Mouse (Mus musculus) spleen, adult 2 months (tissue): ENCODE measurements around the gene Tomm34.

Experiments
- CTCF ChIP-seq: fragments of 200-500 bp; IDR thresholded peaks from 2 replicates; pipeline ENCODE4 v1.5.1; 2011; ENCODE audit warnings: mild to moderate bottlenecking, inconsistent platforms; ENCODE audit not compliant: insufficient read depth, insufficient read length, insufficient replicate concordance; ENCODE audit errors: extremely low read depth
- POLR2A ChIP-seq: fragments of 200-500 bp; IDR thresholded peaks from 2 replicates; pipeline ENCODE4 v1.6.1; 2011; ENCODE audit warnings: low read depth, low read length, inconsistent platforms

DNA sequence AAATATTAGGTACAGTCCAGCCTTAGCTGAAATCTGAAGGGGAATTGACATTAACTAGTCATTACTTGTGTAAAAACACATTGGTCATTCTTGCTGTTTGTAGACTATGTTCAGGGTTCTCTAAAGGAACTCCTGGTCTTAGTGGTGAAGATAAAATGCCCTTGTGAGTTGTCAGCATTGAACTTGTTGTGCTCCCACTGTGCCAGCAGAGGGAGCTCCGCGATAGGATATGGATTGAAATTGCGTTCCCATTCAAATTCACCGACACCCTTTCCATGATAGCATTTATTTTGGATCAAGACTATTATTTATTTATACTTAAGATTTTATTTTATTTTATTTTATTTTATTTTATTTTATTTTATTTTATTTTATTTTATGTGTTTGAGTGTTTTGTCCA, 32.5 kb upstream of the Tomm34 start:
- TF ChIP-seq CTCF (peak; percentile 68; the same call in 1 of the 2 replicates), POLR2A (no peak)
